Mouse (Mus musculus) megakaryocyte, embryonic 14.5 days (primary cell): ENCODE results near the gene Ikzf3.

Experiments
- FLI1 ChIP-seq: IDR thresholded peaks from 2 replicates; pipeline ENCODE4 v1.6.1; 2012; ENCODE audit warnings: low read length, inconsistent platforms, mixed read lengths
- GATA1 ChIP-seq: IDR thresholded peaks from 3 replicates; pipeline ENCODE4 v1.6.1; 2012; ENCODE audit warnings: mixed read lengths, low read length, inconsistent platforms, borderline replicate concordance

DNA sequence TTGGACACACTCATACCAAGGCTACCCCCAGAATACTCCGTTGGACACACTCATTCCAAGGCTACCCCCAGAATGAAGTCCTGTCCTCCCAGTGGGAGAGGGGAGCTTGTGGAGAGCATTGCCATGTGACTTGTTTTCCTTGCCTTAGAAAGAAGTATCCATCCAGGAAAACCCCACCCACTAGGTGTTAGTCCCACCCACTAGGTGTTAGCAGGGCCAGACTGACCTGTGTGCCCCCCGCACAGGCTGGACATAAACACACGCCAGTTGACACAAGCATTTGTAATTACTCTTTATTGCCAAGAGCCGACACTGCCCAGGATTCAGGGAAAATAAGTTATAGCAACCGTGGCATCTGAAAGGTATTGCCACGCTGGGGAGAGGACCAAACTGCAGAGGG lies 108.4 kb downstream of the Ikzf3 start:
- TF ChIP-seq GATA1 (no peak), FLI1 (no peak)
